Mouse (Mus musculus) cerebellum, postnatal 4 days (tissue): ENCODE measurements around the gene Rab5b.
"Not testable (repeated sequence)": the region's sequence is repeated elsewhere in the genome, so short reads cannot be mapped to it uniquely, and the experiment has no call there.

Source experiments
- DNase-seq, 2 experiments: peaks; one replicate each; pipeline ENCODE4 v3.0.0; 2022; ENCODE audit warnings: low spot score in 2 of 2, mixed read lengths in 1 of 2

Rab5b gene

DNA sequence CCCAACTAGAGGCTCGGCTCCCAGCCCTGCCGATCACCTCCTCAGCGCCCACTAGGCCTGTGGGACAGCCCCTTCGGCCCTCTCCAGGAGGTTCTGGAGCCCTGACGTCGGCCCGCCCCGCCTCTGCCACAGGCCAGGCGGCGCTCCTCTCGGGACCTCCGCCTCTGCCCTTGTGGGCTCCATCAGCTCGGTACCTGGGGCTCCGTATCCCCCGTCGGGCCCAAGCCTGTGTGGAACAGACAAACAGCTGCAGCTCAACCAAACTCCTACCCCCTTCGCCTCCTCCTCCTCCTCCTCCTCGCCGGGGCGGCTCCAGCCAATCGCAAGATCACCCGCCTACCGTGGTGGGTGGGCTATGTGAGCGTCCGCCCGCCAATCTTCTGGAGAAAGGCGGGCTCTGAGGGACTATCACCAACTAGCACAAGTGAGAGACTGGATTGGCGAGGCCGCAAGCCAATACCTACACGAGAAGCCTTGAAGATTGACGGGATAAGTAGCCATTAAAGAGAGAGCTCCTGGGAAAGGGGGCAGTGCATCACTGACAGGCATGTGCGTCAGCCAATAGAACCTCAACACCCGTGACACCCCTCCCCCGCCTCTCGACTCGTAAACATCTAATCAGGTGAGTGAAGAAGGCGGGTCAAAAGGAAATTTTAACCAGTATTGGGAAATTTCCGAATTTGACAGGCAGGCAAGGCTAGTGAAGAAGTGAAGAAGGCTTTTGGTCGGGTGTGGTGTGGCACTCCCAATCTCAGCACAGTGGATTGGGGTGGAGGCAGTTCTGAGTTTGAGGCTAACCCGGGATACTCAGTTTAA is at the start of gene Rab5b:
Rab5b (minus strand) TSS at position 273 of the 816 bp plus-strand sequence.
- peak; percentile 95 to 96 for DNase-seq

DNA sequence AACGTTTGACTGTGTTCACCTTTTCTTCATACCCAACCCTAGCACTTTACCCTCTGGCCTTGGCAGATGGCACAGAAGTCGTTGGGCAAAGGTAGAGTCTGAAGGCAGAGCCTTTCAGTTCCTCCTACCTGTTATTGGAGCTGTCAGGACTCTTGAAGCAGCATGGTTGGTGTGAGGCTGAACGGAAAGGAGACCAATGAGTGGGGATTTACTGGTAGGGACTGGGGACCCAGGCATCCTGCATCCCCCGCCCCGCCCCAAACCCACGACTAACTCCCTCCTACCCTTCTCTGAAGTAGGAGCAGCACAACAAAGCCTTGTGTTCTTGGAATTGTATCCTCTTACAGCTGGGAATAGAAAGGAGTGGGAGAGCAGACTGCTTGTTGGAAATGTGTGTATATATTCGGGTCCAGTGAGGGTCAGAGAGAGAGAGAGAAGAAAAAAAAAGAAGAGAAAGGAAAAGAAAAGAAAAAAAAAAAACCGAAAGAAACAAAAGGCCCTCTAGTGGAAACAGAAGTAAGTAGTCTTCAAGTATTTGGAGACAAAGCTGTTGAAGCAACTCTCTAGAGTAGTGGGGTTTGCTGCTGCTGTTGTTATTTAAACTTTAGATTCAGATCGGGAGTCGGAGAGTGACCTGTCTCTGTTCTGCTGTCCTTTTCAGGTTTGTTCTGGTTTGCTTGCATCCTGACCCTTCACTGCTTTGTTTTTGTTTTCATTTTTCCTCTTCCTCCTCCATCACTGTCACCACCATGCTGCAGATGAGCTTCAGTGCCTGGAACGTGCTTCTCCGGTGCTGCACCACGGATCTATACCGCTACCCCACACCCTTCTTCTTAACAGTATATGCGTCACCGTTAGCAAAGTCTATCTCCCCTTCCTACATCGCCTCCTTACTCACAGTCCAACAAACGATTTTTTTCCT is 48.9 kb upstream of the Rab5b start, which contains the start of gene Dgka:
Dgka (minus strand) TSS at position 176 of the 922 bp plus-strand sequence.
- DNase-seq: no peak

DNA sequence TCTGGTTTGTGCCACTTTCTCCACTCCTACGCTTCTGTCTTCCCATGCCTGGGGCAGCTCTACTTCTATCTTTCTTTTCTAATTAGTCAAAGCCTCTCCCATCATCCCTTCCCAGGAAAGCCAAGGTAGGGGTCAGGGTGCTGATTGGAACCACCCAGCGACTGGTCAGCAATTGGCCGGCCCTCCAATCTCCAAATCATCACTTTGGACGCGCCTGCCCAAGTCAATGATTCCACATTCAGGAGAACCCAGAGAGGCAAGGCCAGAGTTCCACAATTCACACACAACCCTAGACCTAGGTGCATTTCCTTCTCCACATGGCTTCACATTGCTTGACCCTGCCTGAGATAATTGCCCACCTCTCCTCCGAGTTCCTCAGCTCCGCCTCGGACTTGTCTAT is 48.1 kb upstream of the Rab5b start:
- no peak for DNase-seq

DNA sequence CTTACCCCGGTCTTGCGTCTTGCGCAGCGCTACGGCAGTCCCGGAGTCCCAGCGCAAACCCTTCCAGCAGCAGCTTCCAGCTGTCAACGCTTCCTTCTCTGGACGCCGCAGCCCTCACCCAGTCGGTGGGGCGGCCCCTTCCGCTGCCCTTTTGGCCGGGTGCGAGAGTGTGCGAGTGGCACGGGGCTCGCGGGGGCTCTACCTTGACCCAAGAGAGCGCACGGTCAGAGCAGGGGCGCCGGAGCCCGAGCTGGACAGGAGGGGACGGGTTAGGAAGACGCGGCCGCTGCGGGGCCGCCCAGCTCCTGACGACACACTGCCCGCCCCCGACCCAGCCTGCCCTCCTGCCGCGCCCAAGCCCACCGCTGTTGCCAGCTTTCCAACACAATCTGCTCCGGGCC is 47.7 kb upstream of the Rab5b start:
- peak in 1 of 2 experiments; percentile 54 for DNase-seq

DNA sequence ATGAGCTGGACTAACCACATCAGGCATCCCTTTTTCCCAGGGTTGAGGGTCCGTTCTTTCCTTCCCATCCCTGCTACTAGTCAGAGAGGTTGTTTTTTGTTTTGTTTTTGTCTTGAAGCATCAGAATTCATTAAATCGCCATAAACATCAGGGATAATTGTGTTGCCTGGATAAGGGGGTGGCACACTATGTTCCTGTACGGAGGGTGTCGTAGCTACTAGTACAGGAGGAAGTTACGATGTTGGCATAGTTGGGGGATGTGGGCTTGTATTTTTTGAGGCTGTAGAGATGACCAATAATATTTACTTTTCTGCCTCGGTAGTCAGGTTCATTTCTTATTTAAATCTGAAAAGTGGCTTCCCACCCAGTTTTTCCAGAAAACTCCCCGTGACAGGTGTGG is 47.2 kb upstream of the Rab5b start:
- DNase-seq: no peak

DNA sequence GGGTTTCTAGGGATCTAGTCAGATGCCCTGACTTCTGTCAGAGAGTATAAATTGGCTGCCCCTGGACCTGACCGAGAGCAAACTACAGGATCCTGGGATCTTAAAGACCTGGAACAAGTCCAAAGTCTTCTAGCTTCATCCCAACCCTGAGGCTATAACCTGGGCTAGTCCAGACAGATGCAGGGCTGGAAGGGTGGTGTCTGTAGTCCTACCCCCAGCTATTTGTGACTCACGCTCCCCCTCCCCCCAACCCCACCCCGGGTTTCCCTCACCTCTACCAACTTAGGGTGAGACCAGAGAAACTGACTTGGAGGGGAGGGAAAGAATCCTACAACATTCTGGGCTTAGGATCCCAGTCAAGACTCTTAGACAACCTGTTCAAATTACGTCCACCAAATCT is 46.6 kb upstream of the Rab5b start:
- no peak for DNase-seq

DNA sequence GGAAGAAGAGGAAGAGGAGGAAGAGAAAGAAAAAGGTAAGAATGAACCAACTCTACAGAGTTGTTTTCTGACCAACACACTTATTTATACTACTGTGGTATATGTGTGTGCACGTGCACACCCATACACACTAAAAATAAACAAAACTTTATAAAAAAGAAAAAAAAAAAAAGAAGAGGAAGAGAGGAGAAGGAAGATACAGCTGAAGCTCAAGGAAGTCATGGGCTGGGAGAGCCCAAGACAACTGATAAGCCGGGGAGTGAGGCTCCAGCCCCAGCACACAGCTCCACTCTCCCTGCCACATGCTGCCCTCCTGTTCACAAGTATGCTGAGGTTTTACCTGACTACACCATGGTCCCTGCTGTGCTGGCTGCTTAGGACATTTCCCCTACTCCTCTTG is 44.2 kb upstream of the Rab5b start:
- DNase-seq: no peak

DNA sequence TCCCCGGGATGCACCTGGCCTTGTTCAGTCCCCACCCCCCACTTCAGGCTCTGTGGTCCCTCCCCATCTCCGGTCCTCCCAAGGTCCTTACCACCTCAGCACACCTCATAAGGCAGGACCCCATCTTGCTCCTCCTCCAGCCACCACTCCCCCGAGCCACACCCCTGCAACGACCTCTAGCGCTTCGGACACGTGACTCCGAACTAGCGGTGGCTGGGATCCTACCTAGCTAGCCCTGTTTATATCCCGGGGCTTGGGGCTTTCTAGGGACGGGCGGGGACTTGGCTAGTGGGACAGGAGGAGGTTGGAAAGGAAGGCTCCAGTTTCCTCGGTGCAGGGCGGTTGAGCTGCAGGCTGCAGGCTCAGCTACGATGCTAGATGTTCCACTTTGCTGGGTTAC is 41.4 kb upstream of the Rab5b start:
- DNase-seq: no peak

DNA sequence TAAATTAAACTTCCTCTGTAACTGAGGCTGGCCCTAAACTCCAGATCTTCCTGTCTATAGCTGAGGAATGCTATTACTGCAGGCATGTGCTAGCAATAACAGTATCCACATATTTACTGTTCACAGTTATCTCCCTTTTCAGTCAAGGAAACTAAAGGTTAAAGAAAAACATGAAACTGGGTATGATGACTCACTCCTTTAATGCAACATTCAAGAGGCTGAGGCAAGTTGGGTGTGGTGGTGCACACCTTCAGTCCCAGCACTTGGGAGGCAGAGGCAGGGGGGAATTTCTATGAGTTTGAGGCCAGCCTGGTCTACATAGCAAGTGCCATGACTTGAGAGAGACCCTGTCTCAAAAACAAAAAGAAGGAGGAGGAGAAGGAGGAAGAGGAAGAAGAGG is 35.9 kb upstream of the Rab5b start:
- DNase-seq: no peak

DNA sequence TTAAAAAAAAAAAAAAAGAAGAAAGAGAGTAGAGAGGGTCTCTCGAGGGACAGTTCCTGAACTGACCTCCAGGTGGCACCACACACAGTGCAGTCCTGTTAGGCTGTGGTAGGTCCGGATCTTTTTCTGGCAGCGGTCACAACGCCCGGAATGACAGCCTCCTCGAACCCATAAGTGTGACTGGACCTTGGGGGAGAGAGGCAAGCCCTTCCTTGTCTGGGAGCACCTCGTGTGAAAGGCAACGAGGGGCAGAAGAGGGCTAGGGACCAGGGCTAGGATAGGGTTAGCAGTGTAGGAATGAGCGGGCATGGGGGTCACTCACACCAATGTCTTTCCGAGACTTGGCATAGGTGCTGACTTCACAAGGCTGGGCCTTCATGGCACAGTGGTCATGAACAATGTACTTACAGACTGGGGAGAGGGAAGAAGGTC is 35.0 kb upstream of the Rab5b start:
- DNase-seq: peak; percentile 55 to 78

DNA sequence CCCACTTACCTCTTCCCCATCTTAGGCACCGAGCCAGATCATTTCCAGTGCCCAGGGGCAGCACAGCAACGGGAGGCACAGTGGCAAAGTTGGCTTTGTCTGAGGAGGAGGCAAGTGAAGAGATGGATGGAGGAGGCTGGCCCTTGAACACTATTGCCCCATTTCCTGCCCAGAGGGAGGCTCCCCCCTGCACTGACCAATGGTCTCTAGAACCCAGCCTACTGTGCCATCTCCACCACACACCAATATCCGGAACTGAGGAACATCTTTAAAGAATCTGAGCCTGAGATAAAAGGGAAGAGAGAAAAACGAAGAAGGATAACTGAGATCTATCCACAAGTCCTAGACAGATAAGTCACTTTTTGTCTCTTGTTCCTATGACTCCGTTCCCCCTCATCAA is 32.0 kb upstream of the Rab5b start:
- DNase-seq: no peak

DNA sequence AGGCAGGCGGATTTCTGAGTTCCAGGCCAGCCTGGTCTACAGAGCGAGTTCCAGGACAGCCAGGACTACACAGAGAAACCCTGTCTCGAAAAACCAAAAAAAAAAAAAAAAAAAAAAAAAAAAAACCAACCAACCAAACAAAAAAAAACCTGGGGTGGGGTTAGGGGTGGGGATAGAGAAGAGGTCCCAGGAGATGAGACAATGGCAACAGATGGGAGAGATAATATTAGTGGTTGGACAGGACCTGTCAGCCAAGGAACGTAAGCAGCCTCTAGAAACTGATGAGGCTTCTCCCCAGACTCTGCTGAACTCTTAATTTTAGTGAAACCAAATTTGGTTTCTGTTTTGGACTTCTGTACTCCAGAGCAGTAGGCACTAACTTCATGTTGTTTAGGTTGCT is 29.4 kb upstream of the Rab5b start:
- DNase-seq: not testable (repeated sequence)

DNA sequence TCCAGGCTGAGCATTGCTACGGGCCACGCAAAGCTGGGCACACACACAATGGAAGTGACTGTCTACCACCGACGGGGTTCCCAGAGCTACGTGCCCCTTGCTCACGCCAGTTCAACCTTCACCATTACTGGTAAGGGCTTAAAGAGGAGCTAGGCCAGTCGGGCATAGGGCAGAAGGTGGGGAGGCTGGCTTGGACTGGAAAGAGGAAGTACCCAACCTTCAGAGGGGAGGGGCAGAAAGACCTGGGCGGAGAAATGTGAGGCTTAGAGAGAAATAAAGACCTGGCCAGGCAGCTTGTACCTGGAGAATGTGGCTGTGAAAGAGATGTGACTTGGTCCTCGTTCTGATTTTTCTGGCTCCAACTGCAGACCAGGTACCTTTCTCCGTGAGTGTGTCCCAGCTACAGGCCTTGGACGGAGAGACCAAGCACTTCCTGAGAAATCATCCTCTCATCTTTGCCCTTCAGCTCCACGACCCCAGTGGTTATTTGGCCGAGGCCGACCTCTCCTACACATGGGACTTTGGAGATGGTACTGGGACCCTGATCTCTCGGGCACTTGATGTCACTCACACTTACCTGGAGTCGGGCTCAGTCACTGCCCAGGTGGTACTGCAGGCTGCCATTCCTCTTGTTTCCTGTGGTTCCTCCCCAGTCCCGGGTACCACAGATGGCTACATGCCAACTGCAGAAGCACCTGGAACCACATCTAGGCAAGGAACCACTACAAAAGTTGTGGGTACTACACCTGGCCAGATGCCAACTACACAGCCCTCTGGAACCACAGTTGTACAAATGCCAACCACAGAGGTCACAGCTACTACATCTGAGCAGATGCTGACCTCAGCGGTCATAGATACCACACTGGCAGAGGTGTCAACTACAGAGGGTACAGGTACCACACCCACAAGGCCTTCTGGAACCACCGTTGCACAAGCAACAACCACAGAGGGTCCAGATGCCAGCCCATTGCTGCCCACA is 19.8 kb upstream of the Rab5b start:
- DNase-seq: no peak

DNA sequence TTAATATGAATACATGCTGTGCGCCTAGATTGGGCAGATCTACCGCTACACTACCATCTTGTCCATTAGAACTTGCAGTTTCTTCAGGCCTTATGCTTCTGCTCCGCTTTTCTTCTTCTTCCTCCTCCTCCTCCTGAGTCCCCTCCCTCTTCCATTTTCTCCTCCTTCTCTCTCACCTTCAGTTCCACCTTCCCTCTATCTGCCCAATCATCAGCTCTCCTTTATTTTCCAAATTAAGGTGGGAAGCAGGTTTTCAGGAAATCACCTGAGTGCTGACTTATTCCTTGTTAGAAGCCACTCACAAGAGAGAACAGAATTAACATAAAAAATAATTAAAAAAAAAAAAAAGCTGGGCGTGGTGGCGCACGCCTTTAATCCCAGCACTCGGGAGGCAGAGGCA is 15.3 kb upstream of the Rab5b start:
- not testable (repeated sequence) for DNase-seq

DNA sequence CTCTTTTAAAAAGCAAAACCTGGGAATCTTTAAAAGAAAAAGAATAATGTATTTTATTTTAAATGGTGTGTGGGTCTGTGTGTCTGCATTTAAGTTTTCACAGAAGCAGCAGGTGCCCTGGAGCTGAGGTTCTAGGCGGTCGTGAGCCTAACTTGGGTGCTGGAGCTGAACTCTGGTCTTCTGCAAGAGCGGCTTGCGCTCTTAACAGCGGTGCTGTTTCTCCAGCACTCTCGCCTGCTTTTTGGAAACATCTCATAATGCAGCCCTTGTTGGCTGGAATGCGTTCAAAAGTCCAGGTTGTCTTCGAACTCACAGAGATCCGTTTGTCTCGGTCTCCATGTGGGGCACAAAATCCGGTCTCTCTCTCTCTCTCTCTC is 9.2 kb upstream of the Rab5b start:
- no peak for DNase-seq

DNA sequence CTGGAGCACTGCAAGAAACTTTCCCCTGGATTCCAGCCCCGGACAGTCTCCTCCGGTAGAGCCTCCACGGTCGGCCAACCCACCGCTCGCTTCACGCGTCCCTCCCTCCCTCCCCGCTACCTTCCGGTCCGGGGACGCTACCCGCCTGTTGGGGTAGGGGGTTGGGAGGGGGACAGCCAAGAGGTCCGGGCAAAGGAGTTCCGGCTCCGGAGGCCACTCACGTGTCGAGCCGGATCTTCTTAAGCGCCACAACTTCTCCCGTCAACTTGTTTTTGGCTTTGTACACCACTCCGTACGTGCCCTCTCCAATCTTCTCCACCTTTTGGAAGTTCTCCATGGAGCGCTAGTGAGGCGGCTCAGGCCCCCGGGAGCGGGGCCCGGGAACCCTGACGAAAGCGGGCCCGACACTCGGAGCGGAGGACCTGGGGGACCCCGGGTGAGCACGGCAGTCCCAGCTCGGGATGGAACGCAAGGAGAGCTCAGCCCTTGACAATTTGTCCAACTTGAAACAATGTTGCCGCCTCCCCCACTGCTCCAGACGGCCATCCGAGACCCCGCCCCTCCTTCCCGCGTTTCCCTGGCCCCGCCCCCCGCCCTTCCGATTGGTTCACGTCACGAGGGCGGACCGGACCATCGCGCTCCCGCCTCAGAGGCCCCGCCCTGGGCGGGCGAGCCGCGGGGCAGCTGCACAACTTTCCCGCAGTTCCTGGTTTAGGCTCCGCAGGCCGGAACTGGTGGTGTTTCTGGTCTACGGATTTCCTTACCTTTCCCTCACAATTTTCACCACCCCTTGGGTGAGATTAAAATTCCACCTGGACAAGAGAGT is 8.6 kb upstream of the Rab5b start, which contains the start of gene Cdk2:
Cdk2 (minus strand) TSS at position 541 of the 826 bp plus-strand sequence.
- peak; percentile 73 to 91 for DNase-seq

DNA sequence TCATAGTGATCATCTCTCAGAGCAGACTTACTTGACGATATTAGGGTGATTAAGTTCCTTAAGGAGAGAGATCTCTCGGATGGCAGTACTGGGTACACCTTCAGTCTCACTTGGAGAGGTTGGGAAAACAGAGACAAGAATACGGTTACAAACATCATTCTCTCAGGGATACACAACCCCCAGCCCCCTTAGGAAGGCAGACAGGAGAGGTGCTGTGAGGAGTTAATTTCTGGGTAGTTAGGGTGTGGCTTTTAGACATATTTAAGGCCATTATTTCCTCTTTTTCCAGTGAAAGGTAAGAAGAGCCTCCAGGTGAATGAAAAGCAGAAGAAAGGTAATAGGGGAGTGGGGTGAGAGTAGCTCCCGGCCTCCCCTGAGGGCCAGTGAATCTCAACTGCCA is 7.8 kb upstream of the Rab5b start, which contains the start of gene Pmel:
Pmel (plus strand) TSS at position 301 of the 400 bp plus-strand sequence.
- DNase-seq: no peak

DNA sequence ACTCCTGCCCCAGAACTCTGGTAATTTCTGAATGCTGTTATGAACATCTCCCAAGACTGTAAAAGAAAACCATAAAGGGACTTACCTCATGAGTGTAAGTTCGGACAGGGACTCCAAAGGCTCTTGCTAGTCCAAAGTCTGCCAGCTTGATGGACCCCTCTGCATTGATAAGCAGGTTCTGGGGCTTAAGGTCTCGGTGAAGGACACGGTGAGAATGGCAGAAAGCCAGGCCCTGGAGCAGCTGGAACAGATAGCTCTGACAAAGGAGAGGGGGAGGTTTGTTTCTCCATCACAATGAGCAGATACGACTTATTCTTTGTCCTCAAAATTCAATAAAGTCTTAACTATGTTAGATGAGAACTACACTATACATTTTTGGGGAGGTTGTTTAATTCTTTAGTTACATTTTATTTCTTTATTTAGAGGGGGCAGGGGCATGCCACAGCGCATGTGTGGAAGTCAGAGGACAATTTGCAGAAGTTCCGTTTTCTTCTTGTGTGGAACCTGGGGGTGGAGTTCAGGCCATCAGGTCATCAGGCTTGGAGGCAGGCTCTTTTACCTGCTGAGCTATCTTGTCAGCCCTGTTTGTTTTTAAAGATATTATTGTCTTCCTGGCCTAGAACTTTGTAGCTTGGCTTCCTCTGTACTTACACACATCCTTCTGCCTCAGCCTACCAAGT is 6.4 kb upstream of the Rab5b start:
- no peak for DNase-seq

DNA sequence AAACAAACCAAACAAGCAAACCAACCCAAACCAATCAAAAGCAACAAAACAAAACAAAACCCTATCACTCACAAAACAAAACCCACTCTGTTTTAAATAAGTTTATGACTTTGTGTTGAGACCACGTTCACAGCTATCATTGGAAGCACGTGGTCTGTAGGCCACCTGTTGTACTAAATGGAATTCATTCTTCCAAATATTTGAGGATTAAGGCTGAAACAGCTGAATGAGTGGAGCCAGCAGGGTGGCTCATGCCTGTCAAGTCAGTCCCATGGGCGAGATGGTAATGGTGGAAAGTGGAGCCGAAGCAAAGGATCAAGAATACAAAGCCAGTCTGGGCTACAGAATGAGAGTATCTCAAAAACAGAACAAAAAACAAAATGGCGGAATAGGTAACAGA is 4.6 kb upstream of the Rab5b start:
- DNase-seq: no peak

DNA sequence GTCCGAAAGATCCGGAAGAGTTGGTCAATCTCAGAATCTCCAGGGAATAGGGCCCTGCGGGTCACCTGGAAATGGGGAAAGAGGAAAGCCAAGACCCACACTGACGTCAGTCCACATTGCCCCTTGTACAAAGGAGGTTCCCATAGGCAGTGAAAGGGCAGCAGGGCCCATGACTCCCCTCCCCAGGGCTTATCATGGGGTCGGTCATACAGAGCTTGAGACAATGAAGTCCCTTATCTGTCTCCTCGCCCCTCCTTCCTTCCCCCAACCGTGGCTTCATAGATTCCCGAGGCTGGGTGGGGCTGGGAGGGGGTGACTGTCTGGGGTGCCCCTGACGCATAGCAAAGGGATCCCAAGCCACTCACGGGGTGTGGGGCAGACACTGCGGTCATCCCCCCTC is 3.5 kb upstream of the Rab5b start:
- DNase-seq: no peak
